Mouse (Mus musculus): ENCODE results near the gene Tuft1. TPM values are rescaled to one million over a fixed set of nuclear protein-coding genes. Genes with fewer than 3 reads are reported as not detected.
A peak's percentile ranks its signal among the peaks of the same experiment; 100 is the strongest.
"Not testable (repeated sequence)": the region's sequence is repeated elsewhere in the genome, so short reads cannot be mapped to it uniquely, and the experiment has no call there.

The Tuft1 gene
- polyA plus RNA-seq, 1 experiment = 1.9 TPM

DNA sequence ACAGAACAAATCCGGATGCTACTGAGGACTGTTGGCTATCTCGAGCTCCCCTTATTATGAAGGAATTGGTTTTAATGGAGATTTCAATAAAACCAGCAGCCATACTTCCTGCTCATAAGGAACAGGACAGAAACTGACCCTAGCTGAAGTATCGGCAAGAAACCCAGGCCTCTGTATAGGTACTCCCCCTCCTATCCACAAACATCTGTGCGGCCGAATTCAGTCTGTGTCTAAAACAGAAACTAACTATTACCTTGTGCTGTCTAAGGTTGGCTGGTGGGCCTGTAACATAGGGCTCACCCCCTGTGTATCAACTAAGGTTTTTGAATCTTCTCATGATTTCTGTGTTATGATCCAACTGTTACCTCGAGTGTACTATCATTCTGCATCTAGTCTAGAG is 25.0 kb upstream of the Tuft1 start:
- no peak overlapping the region for H3K27ac ChIP-seq (ENCODE audit: insufficient read depth, low read length)
- no peak overlapping the region for H3K4me3 ChIP-seq (ENCODE audit: insufficient read depth, low read length)
- TF ChIP-seq POLR2A (IDR thresholded peaks at IDR 0.05; ENCODE audit: extremely low read depth, insufficient read depth, low read length) = no peak
- TF ChIP-seq CTCF (IDR thresholded peaks at IDR 0.05; ENCODE audit: extremely low read depth, insufficient read depth, low read length) = no peak
- no peaks in the 10 kb centered on the region for H3K4me1 ChIP-seq (ENCODE audit: control insufficient read depth, insufficient read depth, low read length)

DNA sequence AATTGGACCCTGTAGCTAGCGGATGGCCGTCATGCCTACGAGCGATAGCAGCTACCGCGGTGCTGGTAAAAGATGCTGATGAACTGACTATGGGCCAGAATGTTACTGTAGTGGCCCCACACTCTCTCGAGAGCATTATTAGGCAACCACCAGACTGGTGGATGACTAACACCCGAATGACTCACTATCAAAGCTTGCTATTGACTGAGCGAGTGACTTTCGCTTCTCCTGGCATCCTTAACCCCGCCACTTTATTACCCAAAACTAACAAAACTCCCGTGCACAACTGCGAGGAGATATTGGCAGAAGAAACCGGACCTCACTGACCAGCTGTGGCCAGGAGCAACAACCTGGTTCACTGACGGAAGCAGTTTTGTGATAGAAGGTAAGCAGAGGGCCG is 22.1 kb upstream of the Tuft1 start:
- TF ChIP-seq CTCF (IDR thresholded peaks at IDR 0.05; ENCODE audit: extremely low read depth, insufficient read depth, low read length) = no peak
- TF ChIP-seq POLR2A (IDR thresholded peaks at IDR 0.05; ENCODE audit: extremely low read depth, insufficient read depth, low read length) = no peak
- Histone ChIP-seq H3K4me3 (ENCODE audit: insufficient read depth, low read length) (no peak overlapping the region), H3K4me1 (ENCODE audit: control insufficient read depth, insufficient read depth, low read length) (no peaks in the 10 kb centered on the region), H3K27ac (ENCODE audit: insufficient read depth, low read length) (no peak overlapping the region)

DNA sequence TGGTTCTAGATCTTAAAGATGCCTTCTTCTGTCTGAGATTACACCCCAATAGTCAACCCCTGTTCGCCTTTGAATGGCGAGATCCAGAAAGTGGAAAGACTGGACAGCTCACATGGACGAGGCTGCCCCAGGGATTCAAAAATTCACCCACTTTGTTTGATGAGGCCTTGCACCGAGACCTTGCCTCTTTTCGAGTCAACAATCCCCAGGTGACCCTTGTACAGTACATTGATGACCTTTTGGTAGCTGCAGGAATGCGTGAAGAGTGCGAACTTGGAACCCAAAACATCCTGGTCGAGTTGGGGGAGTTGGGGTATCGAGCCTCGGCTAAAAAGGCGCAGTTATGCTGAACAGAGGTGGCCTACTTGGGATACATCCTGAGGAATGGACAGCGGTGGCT is 21.4 kb upstream of the Tuft1 start:
- not testable (repeated sequence) for H3K4me1 ChIP-seq (ENCODE audit: control insufficient read depth, insufficient read depth, low read length); H3K27ac ChIP-seq (ENCODE audit: insufficient read depth, low read length); H3K4me3 ChIP-seq (ENCODE audit: insufficient read depth, low read length)

DNA sequence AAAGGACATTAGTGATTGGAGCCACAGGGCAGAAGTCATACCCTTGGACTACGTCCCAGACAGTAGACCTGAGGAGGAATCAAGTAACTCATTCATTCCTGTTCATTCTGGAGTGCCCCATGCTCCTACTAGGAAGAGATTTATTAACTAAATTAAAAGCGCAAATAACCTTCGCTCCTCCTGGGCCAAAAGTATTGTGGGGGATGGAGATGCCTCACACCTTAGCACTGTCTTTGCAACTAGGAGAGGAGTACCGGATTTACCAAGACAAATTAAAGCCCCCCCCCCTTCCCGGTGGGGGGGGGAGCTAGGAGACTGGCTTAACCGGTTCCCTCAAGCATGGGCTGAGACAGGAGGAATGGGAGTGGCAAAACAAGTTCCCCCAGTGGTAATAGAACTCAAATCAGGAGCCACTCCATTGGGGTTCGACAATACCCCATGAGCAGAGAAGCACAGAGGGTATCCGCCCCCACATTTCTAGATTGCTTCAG is 20.7 kb upstream of the Tuft1 start:
- no peak for TF ChIP-seq CTCF (IDR thresholded peaks at IDR 0.05; ENCODE audit: extremely low read depth, insufficient read depth, low read length)
- no peak for TF ChIP-seq POLR2A (IDR thresholded peaks at IDR 0.05; ENCODE audit: extremely low read depth, insufficient read depth, low read length)
- H3K4me1 ChIP-seq (ENCODE audit: control insufficient read depth, insufficient read depth, low read length) = no peaks in the 10 kb centered on the region
- no peak overlapping the region for H3K27ac ChIP-seq (ENCODE audit: insufficient read depth, low read length)
- no peak overlapping the region for H3K4me3 ChIP-seq (ENCODE audit: insufficient read depth, low read length)

DNA sequence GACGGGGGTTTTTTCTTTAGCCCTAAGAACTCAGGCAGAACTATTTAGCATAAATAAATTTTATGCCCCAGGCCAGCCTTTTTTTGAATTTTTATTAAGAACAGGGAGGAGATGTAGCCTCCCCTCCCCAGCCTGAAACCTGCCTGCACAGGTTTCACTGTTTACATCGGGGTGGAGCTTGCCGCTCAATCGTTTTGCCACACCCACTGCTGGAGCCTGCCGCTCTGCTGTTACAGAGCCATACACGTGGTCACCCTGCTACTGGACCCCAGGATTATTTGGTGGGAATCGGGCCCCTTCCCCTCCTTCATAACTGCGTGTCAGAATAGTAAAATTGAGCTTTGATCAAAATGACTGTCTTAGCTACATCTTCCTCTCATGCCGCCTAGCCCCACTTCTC is 16.4 kb upstream of the Tuft1 start:
- H3K4me1 ChIP-seq (ENCODE audit: control insufficient read depth, insufficient read depth, low read length); H3K27ac ChIP-seq (ENCODE audit: insufficient read depth, low read length); H3K4me3 ChIP-seq (ENCODE audit: insufficient read depth, low read length): not testable (repeated sequence)

DNA sequence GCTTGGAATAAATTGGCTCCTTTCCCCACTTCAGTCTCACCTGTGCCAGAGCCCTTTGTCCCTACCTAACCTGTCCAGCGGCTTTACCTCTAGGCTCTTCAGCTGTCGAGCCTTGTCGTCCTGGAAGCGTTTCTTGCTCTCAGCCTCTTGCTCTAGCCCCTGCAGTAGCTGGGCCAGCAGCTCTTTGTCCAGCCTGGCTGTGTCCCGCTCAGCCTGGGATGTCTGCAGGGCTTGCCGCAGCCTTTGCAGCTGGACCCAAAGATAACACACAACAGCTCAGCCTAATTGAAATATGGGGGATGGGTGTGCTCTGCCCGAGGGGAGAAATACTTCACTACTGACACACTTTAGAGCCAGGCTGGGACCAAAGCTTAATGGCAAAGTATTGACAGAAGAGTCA is 7.2 kb upstream of the Tuft1 start:
- not testable (repeated sequence) for H3K4me3 ChIP-seq (ENCODE audit: insufficient read depth, low read length); H3K27ac ChIP-seq (ENCODE audit: insufficient read depth, low read length)

DNA sequence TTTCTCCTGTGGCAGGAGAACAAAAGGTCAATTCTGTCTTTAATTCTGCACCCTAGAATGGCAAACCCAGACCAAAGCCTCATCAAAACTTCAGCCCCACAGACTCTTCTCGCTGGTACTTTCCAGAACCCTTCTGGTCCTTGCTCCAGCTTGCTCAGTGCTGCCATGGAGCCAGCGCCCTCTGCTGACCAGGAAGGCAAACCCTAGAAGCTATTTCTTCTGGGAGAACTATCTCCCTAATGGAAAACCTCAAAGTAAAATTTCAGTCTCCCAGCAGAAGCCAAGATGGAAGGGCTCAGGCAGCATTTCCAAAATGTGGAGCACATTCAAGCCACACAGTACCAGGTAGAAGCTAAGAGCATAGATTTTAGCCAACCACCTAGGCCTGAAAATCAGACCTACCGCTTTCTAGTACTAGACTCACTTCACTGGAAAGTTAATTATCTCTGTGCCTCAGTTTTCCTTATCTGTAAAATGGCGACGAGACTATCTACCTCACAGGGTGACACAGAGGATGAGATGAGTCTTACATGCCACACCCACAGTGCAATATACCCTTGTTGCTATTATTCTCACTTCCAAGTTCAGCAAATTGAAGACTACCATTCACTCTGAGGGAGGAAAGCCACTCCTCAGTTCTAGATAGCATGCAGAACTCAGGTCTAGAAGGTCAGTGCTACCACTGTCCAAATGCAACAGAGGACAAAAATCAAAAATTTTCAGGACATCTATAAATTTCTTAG is 6.6 kb upstream of the Tuft1 start:
- not testable (repeated sequence) for H3K27ac ChIP-seq (ENCODE audit: insufficient read depth, low read length); H3K4me3 ChIP-seq (ENCODE audit: insufficient read depth, low read length); H3K4me1 ChIP-seq (ENCODE audit: control insufficient read depth, insufficient read depth, low read length)

More for the DNA sequence above, 7.2 kb upstream of the Tuft1 start:
- not testable (repeated sequence) for H3K4me1 ChIP-seq (ENCODE audit: control insufficient read depth, insufficient read depth, low read length)

DNA sequence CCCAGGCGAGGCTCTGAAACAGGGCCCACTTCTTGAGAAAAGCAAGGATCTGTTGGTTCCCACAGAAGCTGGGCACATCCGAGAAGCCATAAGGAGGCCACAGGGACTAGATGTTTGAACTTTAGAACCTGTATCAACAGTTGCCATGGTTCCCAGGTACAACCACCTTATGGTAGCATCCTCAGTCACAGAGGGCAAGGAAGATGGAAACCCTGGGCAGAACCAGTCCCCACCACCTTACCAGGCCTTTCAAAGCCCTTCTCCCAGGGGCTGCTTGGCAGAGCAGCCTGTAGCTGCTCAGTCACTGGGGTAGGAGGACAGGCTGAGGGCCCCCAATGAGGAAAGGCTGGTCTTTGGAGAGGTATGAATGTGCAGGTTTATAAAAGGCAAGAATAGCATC is 2.2 kb upstream of the Tuft1 start:
- not testable (repeated sequence) for H3K27ac ChIP-seq (ENCODE audit: insufficient read depth, low read length); H3K4me3 ChIP-seq (ENCODE audit: insufficient read depth, low read length)

DNA sequence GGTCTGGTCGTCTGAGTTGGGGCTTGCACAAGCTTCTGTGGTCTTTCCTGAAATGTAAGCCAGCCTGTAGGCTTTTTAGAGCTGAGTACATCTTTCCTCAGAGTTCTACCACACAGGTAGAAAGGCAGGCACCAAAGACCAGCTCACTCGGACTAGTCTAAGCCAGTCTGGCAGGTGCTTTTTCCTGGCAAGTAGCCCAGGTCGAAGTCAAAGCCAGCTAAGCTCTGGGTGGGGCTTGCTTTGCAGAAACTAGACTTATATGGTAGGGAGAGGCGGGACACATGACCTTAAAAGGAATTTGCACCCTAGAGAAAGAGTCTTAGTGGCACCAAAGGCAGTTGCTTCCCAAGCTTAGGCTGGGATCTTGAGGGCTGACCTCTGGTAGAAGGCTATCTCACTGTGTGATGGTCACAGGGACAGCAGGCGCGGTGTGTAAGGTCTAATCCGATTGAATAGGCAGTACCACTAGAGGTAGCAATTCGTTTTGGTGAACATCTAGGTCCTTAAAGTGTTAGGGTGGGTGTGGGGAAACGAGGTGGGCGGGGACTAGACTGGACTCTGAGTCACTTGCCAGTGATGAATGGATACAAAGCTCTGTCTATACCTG is 573 bp upstream of the Tuft1 start:
- not testable (repeated sequence) for H3K4me1 ChIP-seq (ENCODE audit: control insufficient read depth, insufficient read depth, low read length)

More for the DNA sequence above, 2.2 kb upstream of the Tuft1 start:
- H3K4me1 ChIP-seq (ENCODE audit: control insufficient read depth, insufficient read depth, low read length) = not testable (repeated sequence)

DNA sequence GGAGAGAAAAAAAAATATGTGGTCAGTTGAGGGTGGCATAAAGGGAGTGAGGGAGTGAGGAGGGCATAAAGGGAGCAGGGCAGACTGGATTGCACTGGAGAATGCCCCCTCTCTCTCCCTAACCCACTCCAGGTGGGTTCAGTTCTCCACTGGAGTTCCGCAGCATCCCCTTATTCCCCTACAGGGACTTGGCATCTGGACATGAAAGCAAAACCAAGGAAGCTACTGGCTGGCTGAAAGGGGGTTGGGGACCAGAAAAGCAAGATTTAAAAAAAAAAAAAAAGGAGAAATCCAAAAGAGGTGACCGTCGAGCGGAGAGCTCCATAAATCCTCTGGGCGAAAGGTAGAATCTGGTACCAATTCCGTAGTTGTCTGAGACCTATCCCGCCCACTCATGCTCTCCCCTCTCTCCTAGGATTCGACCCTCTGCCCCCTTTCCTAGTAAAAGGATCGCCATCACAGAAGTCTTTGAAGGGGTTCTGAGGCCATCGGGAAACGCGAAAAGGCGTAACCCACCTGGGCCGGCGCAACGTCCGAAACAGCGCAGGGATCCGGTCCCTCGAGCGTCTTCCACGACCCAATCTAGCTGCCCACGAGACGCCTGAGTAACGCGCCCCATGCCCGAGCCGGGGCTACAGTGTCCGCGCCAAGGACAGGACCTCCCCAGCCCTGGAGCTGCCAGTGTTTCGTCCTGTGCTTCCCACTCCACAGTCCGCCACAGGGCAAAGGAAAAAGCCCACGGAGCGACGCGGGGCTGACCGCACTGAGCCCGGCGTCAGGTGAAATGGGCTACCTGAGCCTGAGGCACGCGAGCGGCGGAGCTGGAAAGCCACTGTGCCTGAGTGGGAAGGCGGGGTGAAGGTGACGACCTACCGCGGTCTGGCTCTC is 576 bp downstream of the Tuft1 start:
- H3K4me1 ChIP-seq (ENCODE audit: control insufficient read depth, insufficient read depth, low read length); H3K27ac ChIP-seq (ENCODE audit: insufficient read depth, low read length): not testable (repeated sequence)
- H3K4me3 ChIP-seq (ENCODE audit: insufficient read depth, low read length) = 0 out of 2 replicates have a peak overlapping the region, but pooled peaks have one; percentile 16

More for the DNA sequence above, 573 bp upstream of the Tuft1 start:
- H3K27ac ChIP-seq (ENCODE audit: insufficient read depth, low read length) = not testable (repeated sequence)
- 0 out of 2 replicates have a peak overlapping the region, but pooled peaks have one; percentile 2 for H3K4me3 ChIP-seq (ENCODE audit: insufficient read depth, low read length)

DNA sequence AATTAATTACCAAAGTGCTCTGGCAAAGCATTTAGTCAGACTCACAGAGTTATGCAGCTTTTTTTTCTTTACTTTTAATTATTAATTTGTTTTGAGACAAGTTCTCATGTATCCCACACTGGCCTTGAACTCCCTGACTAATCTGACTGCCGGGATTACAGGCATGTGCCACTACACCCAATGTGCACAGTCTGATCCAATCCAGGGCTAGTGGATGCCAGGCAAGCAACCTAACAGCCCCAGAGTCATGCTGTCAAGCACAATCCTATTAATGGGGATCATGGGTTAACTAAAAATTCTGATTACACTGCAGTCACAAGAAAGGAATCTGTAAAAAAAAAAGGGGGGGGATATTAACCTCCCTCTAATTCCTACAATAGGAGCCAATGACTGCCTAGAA is 4.7 kb downstream of the Tuft1 start:
- not testable (repeated sequence) for H3K4me3 ChIP-seq (ENCODE audit: insufficient read depth, low read length); H3K27ac ChIP-seq (ENCODE audit: insufficient read depth, low read length); H3K4me1 ChIP-seq (ENCODE audit: control insufficient read depth, insufficient read depth, low read length)

All from cortical plate, adult 2 months (tissue).